Mouse (Mus musculus) lung, adult 2 months (tissue): ENCODE measurements around the gene Fut7. TPM values are rescaled to one million over a fixed set of nuclear protein-coding genes. Genes with fewer than 3 reads are reported as not detected.

ENCODE experiments used
- DNase-seq: peaks from one replicate; pipeline ENCODE4 v3.0.0; 2022
- H3K4me1 ChIP-seq: fragments of 200-500 bp; 2 replicates; pipeline ENCODE4 v1.6.1; 2011; ENCODE audit warnings: low read length; ENCODE audit not compliant: control insufficient read depth, insufficient read depth
- H3K4me3 ChIP-seq: fragments of 200-500 bp; replicated peaks from 2 replicates; pipeline ENCODE3; 2011; ENCODE audit warnings: low read depth, mild to moderate bottlenecking, control low read depth, low read length; ENCODE audit errors: extremely low read depth
- CTCF ChIP-seq: fragments of 200-500 bp; IDR thresholded peaks from 2 replicates; pipeline ENCODE4 v1.5.1; 2011; ENCODE audit warnings: mild to moderate bottlenecking, low read length, control low read depth; ENCODE audit not compliant: insufficient read depth
- POLR2A ChIP-seq: fragments of 200-500 bp; IDR thresholded peaks from 2 replicates; pipeline ENCODE4 v1.6.1; 2011; ENCODE audit warnings: low read depth, mild to moderate bottlenecking, control low read depth, low read length, borderline replicate concordance; ENCODE audit errors: extremely low read depth
- WGBS: fragments of 180-500 bp; shearing (Covaris S2); methylation state at CpG from one replicate; pipeline ENCODE4 v1.1.7; 2018; 5-methylcytosine and 5-hydroxymethylcytosine counted together
- polyA plus RNA-seq: library from polyadenylated mRNA; depleted of rRNA; stranded (reverse); fragments of >200 nt; gene quantifications from 2 replicates; pipeline ENCODE4 v1.2.3, GENCODE M21; 2012

The Fut7 gene
- polyA plus RNA-seq, 1 experiment = 3.0 TPM

- H3K4me1 ChIP-seq = peaks cover 8% of the 10 kb centered on the region
- peak within 1 kb of the TSS; percentile 50 for H3K4me3 ChIP-seq
- peak; percentile 77 for DNase-seq
- 44% methylated on average over 14 of the region's 14 CpGs for WGBS
- peak; percentile 80; the same call in 1 of the 2 replicates for TF ChIP-seq POLR2A
- TF ChIP-seq CTCF = no peak
Observed at GRCm38 (mm10) chr2:25456205-25456953, 33.3 kb downstream of the Fut7 start, which contains the start of gene Clic3. Clic3 (plus strand) TSS chr2:25456838.

GRCm38 (mm10) chr2:25457022-25457896, 34.2 kb downstream of the Fut7 start:
- Histone ChIP-seq H3K4me1 (peaks cover 9% of the 10 kb centered on the region), H3K4me3 (peak overlapping the region; percentile 50)
- TF ChIP-seq POLR2A (peak; percentile 75; the same call in 1 of the 2 replicates), CTCF (no peak)
- DNase-seq = peak; percentile 75
- WGBS = 60% methylated on average over 9 of the region's 9 CpGs

- peak; percentile 64 for DNase-seq
- TF ChIP-seq CTCF = 0 out of 2 replicates have a peak, but pooled peaks have one; percentile 6
- TF ChIP-seq POLR2A = no peak; the same call in 1 of the 2 replicates
- no peak overlapping the region for H3K4me3 ChIP-seq
- H3K4me1 ChIP-seq = peaks cover 9% of the 10 kb centered on the region
- 53% methylated on average over 5 of the region's 5 CpGs for WGBS
Observed at GRCm38 (mm10) chr2:25458911-25459310, 35.8 kb downstream of the Fut7 start.

DNA sequence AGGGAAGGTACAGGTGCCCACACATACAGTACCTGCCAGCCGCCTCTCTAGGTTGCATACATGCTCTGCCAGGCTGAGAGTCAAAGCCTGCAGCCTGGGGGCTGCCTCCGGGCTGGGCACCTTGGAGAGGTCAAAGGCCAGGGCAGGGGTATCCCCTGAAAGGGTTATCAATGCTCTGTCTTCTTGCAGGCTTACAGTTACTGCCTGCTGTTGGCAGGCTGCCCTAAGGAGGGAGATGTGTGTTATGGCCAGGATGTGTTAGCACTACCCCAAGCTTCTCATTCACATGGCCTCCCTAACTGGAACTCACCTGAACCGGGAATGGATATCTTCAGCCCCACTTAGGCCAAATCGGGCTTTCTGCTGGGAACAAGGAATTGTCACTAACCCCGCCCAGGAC, 37.1 kb downstream of the Fut7 start:
- WGBS = 25% methylated on average over 5 of the region's 5 CpGs
- Histone ChIP-seq H3K4me3 (peak overlapping the region; percentile 84), H3K4me1 (peaks cover 9% of the 10 kb centered on the region)
- TF ChIP-seq CTCF (no peak), POLR2A (no peak)
- no peak for DNase-seq

DNA sequence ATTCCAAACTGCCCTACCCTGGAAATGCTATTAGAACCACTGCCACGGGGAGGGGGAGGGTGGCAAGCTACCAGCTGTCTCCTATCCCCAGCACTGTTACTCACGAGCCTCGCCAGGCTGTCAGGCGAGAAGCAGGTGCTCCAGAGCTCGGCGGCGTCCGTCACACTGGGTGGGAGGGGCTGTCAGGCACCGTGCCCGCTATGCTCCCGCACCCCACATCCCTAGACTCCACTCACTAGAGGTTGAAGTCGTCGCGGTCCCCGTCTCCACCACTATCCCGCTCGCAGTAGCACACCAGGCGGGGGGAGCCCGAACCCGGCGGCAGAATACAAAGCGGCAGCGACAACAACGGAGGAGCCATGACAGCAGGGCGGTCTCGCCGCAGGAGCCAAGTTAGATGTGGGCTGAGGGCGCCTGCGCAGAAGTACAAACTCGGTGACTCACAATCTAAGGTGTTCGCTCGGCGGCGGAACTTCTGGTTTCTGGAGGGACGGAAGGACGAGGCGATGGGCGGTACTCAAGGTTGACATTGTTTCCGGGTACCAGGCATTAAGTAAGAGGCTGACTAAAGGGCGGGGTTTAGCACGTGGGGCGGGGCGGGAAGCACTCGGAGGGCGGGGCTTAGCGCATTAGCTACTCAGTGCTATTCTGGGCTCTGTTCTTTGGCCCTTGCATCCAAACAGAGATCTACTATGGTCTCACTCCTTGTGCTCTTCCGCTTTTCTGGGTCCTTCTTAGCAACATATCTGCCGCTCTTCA, 37.7 kb downstream of the Fut7 start, which contains the start of gene Paxx:
Paxx (minus strand) TSS at position 544 of the 759 bp plus-strand sequence.
- Histone ChIP-seq H3K4me1 (peaks cover 9% of the 10 kb centered on the region), H3K4me3 (peak within 1 kb of the TSS; percentile 84)
- peak; percentile 79; the same call in 1 of the 2 replicates for TF ChIP-seq POLR2A
- no peak for TF ChIP-seq CTCF
- peak; percentile 89 for DNase-seq
- under 1% methylated on average over 48 of the region's 48 CpGs for WGBS

DNA sequence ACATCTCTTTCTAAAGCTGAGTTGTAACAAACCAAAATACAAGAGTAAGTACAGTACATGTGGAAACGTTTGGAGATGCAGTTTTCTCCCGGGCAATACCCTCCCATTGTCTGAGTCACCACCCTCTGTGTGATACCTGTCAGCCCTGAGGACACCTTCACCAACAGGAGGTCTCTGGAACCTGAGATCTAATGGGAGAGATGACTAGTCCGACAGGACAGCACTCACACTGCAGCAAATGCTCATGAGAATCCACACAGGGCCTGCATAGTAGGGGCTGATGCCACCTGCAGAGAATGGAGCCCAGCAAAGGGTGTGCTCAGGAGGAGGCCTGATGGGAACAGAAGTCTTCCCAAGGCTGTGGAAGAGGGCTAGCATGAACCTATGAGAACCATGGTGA, 38.3 kb downstream of the Fut7 start:
- TF ChIP-seq CTCF (no peak), POLR2A (peak; percentile 31; the same call in 1 of the 2 replicates)
- peak overlapping the region; percentile 33 for H3K4me3 ChIP-seq
- DNase-seq = no peak
- peaks cover 9% of the 10 kb centered on the region for H3K4me1 ChIP-seq
- 11% methylated on average over 3 of the region's 3 CpGs for WGBS

DNA sequence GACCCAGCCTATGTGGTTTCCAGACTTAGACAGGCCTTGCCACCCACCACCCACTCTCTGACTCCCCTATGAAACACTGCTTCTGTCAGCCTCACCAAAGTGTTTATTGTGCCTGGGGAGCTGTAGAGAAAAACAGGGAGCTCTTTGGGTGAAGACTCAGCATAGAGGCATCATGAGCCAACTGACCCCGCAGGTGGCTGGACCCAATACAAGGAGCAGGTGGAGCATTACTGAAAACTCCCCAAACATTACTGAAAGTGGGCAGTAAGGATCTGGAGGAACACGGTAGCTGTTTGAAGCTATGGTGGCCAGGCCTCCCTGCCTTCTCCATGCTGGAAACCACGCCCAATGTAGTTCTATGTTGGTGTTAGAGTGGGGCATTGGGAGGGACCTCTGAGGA, 40.6 kb downstream of the Fut7 start:
- WGBS = 85% methylated on average over 3 of the region's 3 CpGs
- TF ChIP-seq POLR2A = no peak
- TF ChIP-seq CTCF = no peak

DNA sequence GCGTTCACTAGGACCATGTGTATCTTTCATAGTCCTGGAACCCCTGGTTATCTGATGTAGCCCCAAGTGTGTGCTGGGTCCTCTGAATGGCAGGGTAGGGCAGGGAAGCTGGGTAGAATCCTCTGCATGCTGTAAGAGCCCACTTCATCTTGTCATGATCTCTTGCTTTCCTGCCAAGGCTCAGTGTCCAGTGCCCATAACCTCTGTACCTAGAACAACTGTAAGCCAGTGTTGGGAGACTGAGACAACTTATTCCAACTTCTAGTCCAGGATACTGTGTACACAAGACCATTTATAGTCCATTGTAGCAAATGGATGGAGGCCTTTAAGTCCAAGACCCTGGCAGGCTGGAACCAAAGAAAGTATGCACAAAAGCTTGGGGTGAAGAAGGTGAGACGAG, 42.2 kb downstream of the Fut7 start:
- WGBS = 64% methylated on average over 2 of the region's 2 CpGs
- Histone ChIP-seq H3K4me3 (no peak overlapping the region), H3K4me1 (peaks cover 5% of the 10 kb centered on the region; the same call in 1 of the 2 replicates)
- no peak for DNase-seq
- TF ChIP-seq POLR2A (no peak), CTCF (no peak)

More for the DNA sequence above, 40.6 kb downstream of the Fut7 start:
- Histone ChIP-seq H3K4me1 (peaks cover 9% of the 10 kb centered on the region; the same call in 1 of the 2 replicates), H3K4me3 (no peak overlapping the region)
- DNase-seq = no peak
